Mouse (Mus musculus) embryonic facial prominence, embryonic 13.5 days (tissue): ENCODE results near the gene Rnf31. TPM values are rescaled to one million over a fixed set of nuclear protein-coding genes. Genes with fewer than 3 reads are reported as not detected.

ENCODE experiments used
- ATAC-seq: fragments of 200-750 bp; cut with Nextera tagmentation; 2 replicates; pipeline ENCODE4 v1.8.0; 2017; ENCODE audit warnings: low read depth; ENCODE audit not compliant: insufficient number of reproducible peaks, insufficient read depth, low FRiP score, low TSS enrichment
- H3K27ac ChIP-seq: fragments of 300-500 bp; sonication (generic); 2 replicates; pipeline ENCODE4 v1.5.1; 2015; ENCODE audit warnings: moderate library complexity, mild to moderate bottlenecking, inconsistent platforms
- H3K27me3 ChIP-seq: fragments of 300-500 bp; sonication (generic); 2 replicates; pipeline ENCODE4 v1.6.1; 2015; ENCODE audit warnings: mild to moderate bottlenecking, inconsistent platforms
- H3K36me3 ChIP-seq: fragments of 300-500 bp; sonication (generic); 2 replicates; pipeline ENCODE4 v1.6.1; 2015; ENCODE audit warnings: mild to moderate bottlenecking, inconsistent platforms
- H3K4me1 ChIP-seq: fragments of 300-500 bp; sonication (generic); 2 replicates; pipeline ENCODE4 v1.6.1; 2015; ENCODE audit warnings: inconsistent platforms
- H3K4me2 ChIP-seq: fragments of 300-500 bp; sonication (generic); 2 replicates; pipeline ENCODE4 v1.6.1; 2015; ENCODE audit warnings: moderate library complexity, mild to moderate bottlenecking, inconsistent platforms
- H3K4me3 ChIP-seq: fragments of 300-500 bp; sonication (generic); 2 replicates; pipeline ENCODE4 v1.5.1; 2015; ENCODE audit warnings: mild to moderate bottlenecking, inconsistent platforms
- H3K9ac ChIP-seq: fragments of 300-500 bp; sonication (generic); 2 replicates; pipeline ENCODE4 v1.6.1; 2015; ENCODE audit warnings: mild to moderate bottlenecking, inconsistent platforms
- H3K9me3 ChIP-seq: fragments of 300-500 bp; sonication (generic); 2 replicates; pipeline ENCODE4 v1.6.1; 2016; ENCODE audit warnings: inconsistent platforms
- WGBS: fragments of 180-500 bp; shearing (Covaris S2); methylation state at CpG from one replicate; pipeline ENCODE4 v1.1.7; 2015; ENCODE audit warnings: mixed read lengths; 5-methylcytosine and 5-hydroxymethylcytosine counted together
- polyA plus RNA-seq: library from polyadenylated mRNA; unstranded; fragments of >200 nt; fragmentation: Nextera tagmentation; extraction: Ambion mirVana; gene quantifications from 2 replicates; pipeline ENCODE4 v1.2.1, GENCODE M21; 2015

The Rnf31 gene
- polyA plus RNA-seq, 1 experiment from 2014 or later = 17.6 TPM

DNA sequence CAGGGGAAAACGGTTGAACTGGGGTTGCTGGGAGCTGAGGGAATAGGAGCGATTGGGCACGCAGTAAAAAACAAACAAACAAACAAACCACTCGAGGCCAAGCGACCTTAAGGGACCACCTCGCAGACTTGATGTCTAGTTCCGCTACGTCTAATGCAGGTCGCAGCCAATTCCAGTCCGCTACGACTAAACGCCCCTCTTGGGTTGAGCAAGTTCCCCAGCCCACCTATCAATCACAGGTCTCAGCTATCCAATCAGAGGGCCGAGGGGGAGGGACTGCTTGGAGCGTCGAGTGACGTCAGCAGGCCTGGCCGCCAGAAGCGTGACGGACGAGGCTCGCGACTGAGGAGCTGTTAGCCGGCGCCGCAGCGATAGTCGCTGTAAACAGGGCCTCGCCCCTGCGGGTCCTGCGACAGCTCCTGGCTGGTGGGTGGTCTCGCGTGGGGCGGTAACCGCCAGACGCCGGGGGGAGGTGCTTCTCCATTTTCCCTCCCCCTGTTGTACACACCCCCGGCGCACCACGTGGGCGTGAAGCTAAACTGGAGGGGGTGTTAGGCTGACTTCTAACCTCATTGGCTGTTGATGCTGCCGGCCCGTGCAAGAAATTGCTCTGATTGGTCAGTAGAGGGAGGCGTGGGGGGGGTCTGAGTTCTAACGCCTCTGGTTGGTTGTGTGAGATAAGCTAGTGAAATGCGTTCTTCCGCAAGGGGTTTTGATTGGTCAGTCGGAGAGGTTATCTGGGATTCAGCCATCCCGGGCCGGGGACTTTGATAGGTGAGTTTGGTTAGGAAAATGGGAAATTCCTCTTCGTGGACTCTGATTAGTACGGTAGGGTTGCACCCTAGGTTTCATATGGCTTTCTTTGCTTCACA lies 31.1 kb upstream of the Rnf31 start, which contains the start of gene A730061H03Rik:
Gene A730061H03Rik (minus strand): TSS at position 205 of the 872 bp plus-strand sequence.
- Histone ChIP-seq H3K9me3 (no peaks in the 10 kb centered on the region), H3K27ac (peak within 1 kb of the TSS; percentile 97), H3K9ac (peak within 1 kb of the TSS; percentile 88), H3K27me3 (no peaks in the 10 kb centered on the region), H3K4me2 (peak within 1 kb of the TSS; percentile 80), H3K36me3 (peaks cover 22% of the 10 kb centered on the region), H3K4me1 (peaks cover 18% of the 10 kb centered on the region), H3K4me3 (peak within 1 kb of the TSS; percentile 70)
- peak; percentile 95 for ATAC-seq
- WGBS = under 1% methylated on average over 51 of the region's 51 CpGs

GRCm38 (mm10) chr14:55561860-55562259 lies 29.6 kb upstream of the Rnf31 start:
- H3K9ac ChIP-seq = peak overlapping the region; percentile 75; the same call in 1 of the 2 replicates
- H3K27ac ChIP-seq = no peak overlapping the region
- peak overlapping the region; percentile 80 for H3K4me2 ChIP-seq
- peaks cover 36% of the 10 kb centered on the region for H3K36me3 ChIP-seq
- H3K4me1 ChIP-seq = peaks cover 17% of the 10 kb centered on the region
- H3K27me3 ChIP-seq = no peaks in the 10 kb centered on the region
- H3K4me3 ChIP-seq = peak overlapping the region; percentile 70; the same call in 1 of the 2 replicates
- no peaks in the 10 kb centered on the region for H3K9me3 ChIP-seq
- 72% methylated on average over 10 of the region's 10 CpGs for WGBS
- no peak for ATAC-seq

DNA sequence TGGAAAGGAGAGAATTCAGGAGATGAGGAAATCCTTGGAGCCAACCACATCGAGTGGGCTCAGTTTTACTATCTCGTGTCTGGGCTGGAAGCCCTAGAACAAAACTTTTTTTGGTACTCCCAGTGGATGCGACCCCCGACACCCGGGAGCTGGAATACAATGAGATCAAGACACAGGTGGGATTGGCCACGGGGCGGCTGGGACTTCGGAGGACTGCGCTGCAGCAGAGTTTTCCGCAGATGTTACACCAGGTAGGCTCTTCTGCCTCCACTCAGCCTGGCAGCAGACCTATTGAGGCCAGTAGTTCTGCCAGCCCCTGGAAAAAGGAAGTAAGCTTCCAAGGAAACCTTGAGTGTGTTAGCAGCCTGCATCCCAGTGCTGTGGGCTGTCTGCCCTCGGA lies 28.3 kb upstream of the Rnf31 start:
- 89% methylated on average over 11 of the region's 11 CpGs for WGBS
- H3K36me3 ChIP-seq = peaks cover 50% of the 10 kb centered on the region

DNA sequence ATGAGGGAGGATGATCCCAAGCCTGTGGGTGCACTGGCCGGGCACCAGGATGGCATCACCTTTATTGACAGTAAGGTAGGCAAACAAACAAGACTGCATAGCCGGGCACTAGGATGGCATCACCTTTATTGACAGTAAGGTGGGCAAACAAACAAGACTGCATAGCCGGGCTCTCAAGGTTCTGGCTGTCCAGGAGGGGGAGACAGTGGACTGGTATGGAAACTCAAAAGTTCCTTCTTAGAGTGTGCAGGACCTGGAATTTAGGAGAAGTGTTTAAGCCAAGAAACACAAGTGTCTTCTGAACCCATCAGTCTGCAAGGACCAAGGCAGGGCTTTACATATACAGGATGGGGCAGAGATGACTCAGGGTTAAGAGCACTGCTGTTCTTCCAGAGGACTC lies 25.8 kb upstream of the Rnf31 start:
- Histone ChIP-seq H3K4me3 (no peak overlapping the region), H3K4me1 (peaks cover 13% of the 10 kb centered on the region), H3K9ac (no peak overlapping the region), H3K27me3 (no peaks in the 10 kb centered on the region), H3K27ac (no peak overlapping the region), H3K4me2 (no peak overlapping the region), H3K9me3 (no peaks in the 10 kb centered on the region), H3K36me3 (peaks cover 68% of the 10 kb centered on the region)
- ATAC-seq = no peak
- 88% methylated on average over 3 of the region's 3 CpGs for WGBS

More for the DNA sequence above, 28.3 kb upstream of the Rnf31 start:
- Histone ChIP-seq H3K4me1 (peaks cover 13% of the 10 kb centered on the region), H3K4me3 (no peak overlapping the region), H3K4me2 (no peak overlapping the region), H3K9ac (0 out of 2 replicates have a peak overlapping the region, but pooled peaks have one; percentile 1), H3K27me3 (no peaks in the 10 kb centered on the region), H3K9me3 (no peaks in the 10 kb centered on the region), H3K27ac (no peak overlapping the region)
- ATAC-seq = no peak

- peaks cover 71% of the 10 kb centered on the region for H3K36me3 ChIP-seq
- H3K9ac ChIP-seq = no peak overlapping the region
- H3K9me3 ChIP-seq = no peaks in the 10 kb centered on the region
- H3K27ac ChIP-seq = no peak overlapping the region
- H3K4me1 ChIP-seq = no peaks in the 10 kb centered on the region
- no peak for ATAC-seq
- WGBS = 95% methylated on average over 3 of the region's 3 CpGs
- no peak overlapping the region for H3K4me2 ChIP-seq
- H3K4me3 ChIP-seq = no peak overlapping the region
- no peaks in the 10 kb centered on the region for H3K27me3 ChIP-seq
Observed at GRCm38 (mm10) chr14:55567496-55567895, 24.0 kb upstream of the Rnf31 start.

DNA sequence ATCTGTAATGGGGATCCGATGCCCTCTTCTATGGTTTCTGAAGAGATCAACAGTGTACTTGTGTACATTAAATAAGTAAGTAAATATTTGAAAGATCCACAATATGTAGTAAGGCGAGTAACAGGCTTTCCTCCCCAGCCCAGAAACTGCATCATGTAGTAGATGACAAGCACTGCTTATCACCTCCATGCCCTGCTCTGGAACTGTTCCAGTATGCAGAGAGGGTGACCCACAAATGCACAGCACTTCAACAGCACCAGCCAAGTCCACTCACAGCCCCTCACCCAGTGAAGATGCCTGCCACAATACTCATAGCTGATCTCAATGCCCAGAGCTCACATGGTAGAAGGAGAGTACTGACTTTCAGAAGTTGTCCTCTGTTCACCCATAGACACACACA lies 20.9 kb upstream of the Rnf31 start:
- Histone ChIP-seq H3K36me3 (peaks cover 47% of the 10 kb centered on the region), H3K27me3 (no peaks in the 10 kb centered on the region), H3K27ac (no peak overlapping the region), H3K4me1 (0 out of 2 replicates have a peak, but pooled peaks cover 4% of the 10 kb centered on the region), H3K9me3 (no peaks in the 10 kb centered on the region), H3K4me3 (no peak overlapping the region), H3K4me2 (no peak overlapping the region), H3K9ac (no peak overlapping the region)
- WGBS = 91% methylated on average over 2 of the region's 2 CpGs
- ATAC-seq = no peak

DNA sequence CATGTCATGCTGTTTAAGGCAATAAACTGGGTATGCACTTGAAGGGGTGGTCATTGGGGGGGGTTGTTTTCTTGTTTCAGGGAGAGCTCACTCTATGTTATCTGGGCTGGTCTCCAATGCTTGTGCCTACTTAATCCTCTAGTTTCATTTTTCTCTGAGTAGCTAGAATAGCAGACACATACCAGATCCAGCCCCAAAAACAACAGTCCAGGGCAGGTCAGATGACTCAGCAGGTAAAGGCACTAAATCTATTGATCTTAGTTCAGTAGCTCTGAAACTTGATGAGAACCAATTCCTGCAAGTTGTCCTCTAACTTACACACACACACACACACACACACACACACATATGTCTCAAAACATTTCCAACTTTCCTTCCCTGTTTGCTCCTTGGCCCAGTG lies 19.7 kb upstream of the Rnf31 start:
- Histone ChIP-seq H3K4me2 (no peak overlapping the region), H3K27me3 (no peaks in the 10 kb centered on the region), H3K9ac (no peak overlapping the region), H3K36me3 (peaks cover 35% of the 10 kb centered on the region), H3K4me1 (0 out of 2 replicates have a peak, but pooled peaks cover 5% of the 10 kb centered on the region), H3K4me3 (no peak overlapping the region), H3K27ac (no peak overlapping the region), H3K9me3 (no peaks in the 10 kb centered on the region)
- ATAC-seq = no peak

- H3K9ac ChIP-seq = 0 out of 2 replicates have a peak within 1 kb of the TSS, but pooled peaks have one; percentile 32
- H3K36me3 ChIP-seq = peaks cover 12% of the 10 kb centered on the region; the same call in 1 of the 2 replicates
- H3K27ac ChIP-seq = no peak within 1 kb of the TSS
- H3K4me3 ChIP-seq = no peak within 1 kb of the TSS
- H3K9me3 ChIP-seq = no peaks in the 10 kb centered on the region
- H3K27me3 ChIP-seq = no peaks in the 10 kb centered on the region
- no peak for ATAC-seq
- peaks cover 14% of the 10 kb centered on the region for H3K4me1 ChIP-seq
- 77% methylated on average over 8 of the region's 8 CpGs for WGBS
- H3K4me2 ChIP-seq = no peak within 1 kb of the TSS
Observed at GRCm38 (mm10) chr14:55575302-55575701, 16.2 kb upstream of the Rnf31 start, which contains the start of gene Fitm1. TSS of gene Fitm1 (plus strand) at chr14:55575617.

DNA sequence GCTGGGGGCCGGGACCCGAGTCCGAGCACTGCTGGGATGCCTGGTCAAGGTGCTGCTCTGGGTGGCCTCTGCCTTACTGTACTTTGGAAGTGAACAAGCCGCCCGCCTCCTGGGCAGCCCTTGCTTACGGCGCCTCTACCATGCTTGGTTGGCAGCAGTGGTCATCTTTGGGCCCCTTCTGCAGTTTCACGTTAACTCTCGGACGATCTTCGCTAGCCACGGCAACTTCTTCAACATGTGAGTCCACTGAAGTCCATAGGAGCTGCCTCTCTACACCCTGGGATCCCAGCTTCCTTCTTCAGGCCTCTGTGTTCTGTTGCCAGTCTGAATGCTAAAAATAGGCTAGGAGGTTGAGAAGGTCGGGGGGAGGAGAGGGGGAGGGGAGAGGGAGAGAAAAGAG lies 15.8 kb upstream of the Rnf31 start:
- H3K9me3 ChIP-seq = no peaks in the 10 kb centered on the region
- no peaks in the 10 kb centered on the region for H3K27me3 ChIP-seq
- H3K4me2 ChIP-seq = no peak overlapping the region
- no peak overlapping the region for H3K4me3 ChIP-seq
- H3K27ac ChIP-seq = no peak overlapping the region
- 0 out of 2 replicates have a peak overlapping the region, but pooled peaks have one; percentile 32 for H3K9ac ChIP-seq
- H3K4me1 ChIP-seq = peaks cover 14% of the 10 kb centered on the region
- ATAC-seq = no peak
- peaks cover 13% of the 10 kb centered on the region for H3K36me3 ChIP-seq
- whole genome bisulfite sequencing = 67% methylated on average over 13 of the region's 13 CpGs

GRCm38 (mm10) chr14:55576376-55576775 lies 15.1 kb upstream of the Rnf31 start:
- WGBS = 74% methylated on average over 16 of the region's 16 CpGs
- peaks cover 14% of the 10 kb centered on the region for H3K4me1 ChIP-seq
- H3K36me3 ChIP-seq = peaks cover 16% of the 10 kb centered on the region
- no peak overlapping the region for H3K4me3 ChIP-seq
- H3K4me2 ChIP-seq = no peak overlapping the region
- no peak overlapping the region for H3K9ac ChIP-seq
- no peaks in the 10 kb centered on the region for H3K9me3 ChIP-seq
- H3K27me3 ChIP-seq = no peaks in the 10 kb centered on the region
- no peak for ATAC-seq
- no peak overlapping the region for H3K27ac ChIP-seq

GRCm38 (mm10) chr14:55577871-55578667 lies 13.4 kb upstream of the Rnf31 start, which contains the start of gene Psme1:
TSS of gene Psme1 (plus strand) at chr14:55578123.
- Histone ChIP-seq H3K4me2 (peak within 1 kb of the TSS; percentile 73), H3K4me1 (peaks cover 14% of the 10 kb centered on the region), H3K9ac (peak within 1 kb of the TSS; percentile 95), H3K36me3 (peaks cover 26% of the 10 kb centered on the region), H3K27ac (peak within 1 kb of the TSS; percentile 78), H3K9me3 (no peaks in the 10 kb centered on the region), H3K27me3 (no peaks in the 10 kb centered on the region), H3K4me3 (peak within 1 kb of the TSS; percentile 82)
- WGBS = under 1% methylated on average over 27 of the region's 32 CpGs
- peak; percentile 89 for ATAC-seq
